Comparison of ENCODE assay signal across 9 mouse cellular contexts in genomic region chr8:20378786-20379649, GRCm38 (mm10). TPM values are rescaled to one million over a fixed set of nuclear protein-coding genes. Genes with fewer than 3 reads are reported as not detected.
DNase-seq lines count a peak whose midpoint lies in the region; ATAC-seq and TF ChIP-seq lines count a peak whose summit lies in the region.
"Not testable (repeated sequence)": the region's sequence is repeated elsewhere in the genome, so short reads cannot be mapped to it uniquely, and the experiment has no call there.
"Had no signal": no experiment of that assay in that cellular context is flagged by ENCODE, and none has a peak within 500 bp of the region (broad histone marks: within the 10 kb centered on the region; RNA-seq: fewer than 3 reads in every experiment).

No protein-coding gene starts in this region.

- not testable (repeated sequence) for H3K9ac ChIP-seq in forebrain, embryonic 13.5 days; heart, embryonic 13.5 days; intestine, postnatal 0 days (ENCODE audit: low read depth, low read length)

- not testable (repeated sequence) for H3K27ac ChIP-seq in forebrain, embryonic 13.5 days; heart, embryonic 13.5 days (replicated peaks); intestine, postnatal 0 days (ENCODE audit: low read depth, low read length)

- H3K4me2 ChIP-seq in forebrain, embryonic 13.5 days; heart, embryonic 13.5 days; intestine, postnatal 0 days (replicated peaks; ENCODE audit: low read depth): not testable (repeated sequence)

- DNase-seq in adrenal gland, postnatal 36 days, result peak; percentile 5 to 6
- peak; percentile 13 for DNase-seq in left cerebral cortex, postnatal 4 days
- DNase-seq in lung, postnatal 36 days, result peak; percentile 19
- DNase-seq in right cerebral cortex, postnatal 10 days (ENCODE audit: low spot score in 2 of 2), result peak; percentile 41 to 48
- peak; percentile 58 for DNase-seq in urinary bladder, postnatal 10 days (ENCODE audit: low spot score)

- H3K27me3 ChIP-seq in forebrain, embryonic 13.5 days; heart, embryonic 13.5 days (replicated peaks); intestine, postnatal 0 days (replicated peaks; ENCODE audit: control insufficient read depth, insufficient read depth, low read length): not testable (repeated sequence)

- not testable (repeated sequence) for H3K4me1 ChIP-seq in forebrain, embryonic 13.5 days; heart, embryonic 13.5 days; intestine, postnatal 0 days (replicated peaks; ENCODE audit: control insufficient read depth, insufficient read depth, low read length)

- WGBS in forebrain, embryonic 13.5 days, result 80% methylated on average over 4 of the region's 8 CpGs
- 75% methylated on average over 4 of the region's 8 CpGs for WGBS in heart, embryonic 13.5 days
- WGBS in intestine, postnatal 0 days, result 83% methylated on average over 3 of the region's 8 CpGs

- not testable (repeated sequence) for TF ChIP-seq CTCF in intestine, postnatal 0 days (IDR thresholded peaks at IDR 0.05; ENCODE audit: low read depth)

- intact Hi-C loops in left cerebral cortex, postnatal 4 days (cut with DNase I), result not testable (repeated sequence)

- not testable (repeated sequence) for H3K36me3 ChIP-seq in forebrain, embryonic 13.5 days (ENCODE audit: poor library complexity, severe bottlenecking); heart, embryonic 13.5 days; intestine, postnatal 0 days (ENCODE audit: control insufficient read depth, insufficient read depth)

- not testable (repeated sequence) for H3K4me3 ChIP-seq in forebrain, embryonic 13.5 days; heart, embryonic 13.5 days; intestine, postnatal 0 days (ENCODE audit: low read depth, low read length)

- not testable (repeated sequence) for H3K9me3 ChIP-seq in forebrain, embryonic 13.5 days (replicated peaks); heart, embryonic 13.5 days; intestine, postnatal 0 days (ENCODE audit: control insufficient read depth)

- ATAC-seq in forebrain, embryonic 13.5 days, result peak; percentile 72
- peak; percentile 81 for ATAC-seq in heart, embryonic 13.5 days (ENCODE audit: extremely low read depth, insufficient number of reproducible peaks, low FRiP score, low TSS enrichment)
- peak; percentile 82 for ATAC-seq in intestine, postnatal 0 days

RNA-seq across cellular contexts. Expression of gene Gm15319, which starts 16.0 kb away (rescaled TPM):
- not detected for total RNA-seq in adrenal gland, postnatal 36 days (2021)
- polyA plus RNA-seq in forebrain, embryonic 13.5 days (2015; fragmentation: Nextera tagmentation; extraction: Ambion mirVana), result 0.13 TPM in 1 of 2 replicates, not detected in the other
- not detected in 2 replicates for polyA plus RNA-seq in heart, embryonic 13.5 days (2015; fragmentation: Nextera tagmentation; extraction: Ambion mirVana)
- polyA plus RNA-seq in intestine, postnatal 0 days (2015; fragmentation: Nextera tagmentation; extraction: Ambion mirVana), result 0.12 TPM in 1 of 2 replicates, not detected in the other
- total RNA-seq in left cerebral cortex, postnatal 4 days (2021), result 1 to 10 TPM in 1 of 2 experiments, under 1 TPM in 1; 0.50 to 1.1 TPM
- polyA plus RNA-seq: large intestine, adult 2 months had no signal

Comparison
In these comparisons a context has a peak if more than half of its experiments do, and no peak if none do; other contexts are left out.
1. DNase-seq: peak in every context shown above with its lines; median percentile 58 in urinary bladder, postnatal 10 days; 44 in right cerebral cortex, postnatal 10 days; 19 in lung, postnatal 36 days; 13 in left cerebral cortex, postnatal 4 days; 6 in adrenal gland, postnatal 36 days.